Mouse (Mus musculus) heart, embryonic 15.5 days (tissue): ENCODE results near the gene Tcap. TPM values are rescaled to one million over a fixed set of nuclear protein-coding genes. Genes with fewer than 3 reads are reported as not detected.

Experiments
- ATAC-seq: fragments of 200-750 bp; cut with Nextera tagmentation; replicated peaks from 2 replicates; pipeline ENCODE4 v1.8.0; 2017; ENCODE audit warnings: low read depth, moderate TSS enrichment; ENCODE audit not compliant: insufficient number of reproducible peaks, insufficient read depth, low FRiP score
- H3K27ac ChIP-seq: fragments of 300-500 bp; sonication (generic); 2 replicates; pipeline ENCODE4 v1.5.1; 2015; ENCODE audit warnings: mild to moderate bottlenecking, inconsistent platforms
- H3K27me3 ChIP-seq: fragments of 300-500 bp; sonication (generic); 2 replicates; pipeline ENCODE4 v1.6.1; 2015; ENCODE audit warnings: inconsistent platforms
- H3K36me3 ChIP-seq: fragments of 300-500 bp; sonication (generic); 2 replicates; pipeline ENCODE4 v1.6.1; 2015; ENCODE audit warnings: mild to moderate bottlenecking, inconsistent platforms
- H3K4me1 ChIP-seq: fragments of 300-500 bp; sonication (generic); replicated peaks from 2 replicates; pipeline ENCODE4 v1.6.1; 2015; ENCODE audit warnings: inconsistent platforms
- H3K4me2 ChIP-seq: fragments of 300-500 bp; sonication (generic); 2 replicates; pipeline ENCODE4 v1.6.1; 2015; ENCODE audit warnings: inconsistent platforms, mild to moderate bottlenecking, moderate library complexity
- H3K4me3 ChIP-seq: fragments of 300-500 bp; sonication (generic); 2 replicates; pipeline ENCODE4 v1.5.1; 2015; ENCODE audit warnings: mild to moderate bottlenecking, inconsistent platforms
- H3K9ac ChIP-seq: fragments of 300-500 bp; sonication (generic); 2 replicates; pipeline ENCODE4 v1.6.1; 2015; ENCODE audit warnings: mild to moderate bottlenecking, inconsistent platforms
- H3K9me3 ChIP-seq: fragments of 300-500 bp; sonication (generic); replicated peaks from 2 replicates; pipeline ENCODE4 v1.6.1; 2016; ENCODE audit warnings: inconsistent platforms
- WGBS: fragments of 180-500 bp; shearing (Covaris S2); methylation state at CpG from one replicate; pipeline ENCODE4 v1.1.7; 2015; ENCODE audit warnings: mixed read lengths; 5-methylcytosine and 5-hydroxymethylcytosine counted together
- polyA plus RNA-seq: library from polyadenylated mRNA; unstranded; fragments of >200 nt; fragmentation: Nextera tagmentation; extraction: Ambion mirVana; gene quantifications from 2 replicates; pipeline ENCODE4 v1.2.1, GENCODE M21; 2015

The Tcap gene
- polyA plus RNA-seq, 1 experiment from 2014 or later = 158 TPM

- Histone ChIP-seq H3K4me3 (peak overlapping the region; percentile 39), H3K4me2 (peak overlapping the region; percentile 63), H3K4me1 (peaks cover 42% of the 10 kb centered on the region), H3K27me3 (peaks cover 62% of the 10 kb centered on the region), H3K27ac (no peak overlapping the region), H3K9me3 (no peaks in the 10 kb centered on the region), H3K36me3 (no peaks in the 10 kb centered on the region), H3K9ac (no peak overlapping the region)
- no peak for ATAC-seq
- WGBS = under 1% methylated on average over 14 of the region's 14 CpGs
Measured at GRCm38 (mm10) chr11:98345253-98345652, 38.4 kb upstream of the Tcap start.

GRCm38 (mm10) chr11:98346168-98346567 is 37.4 kb upstream of the Tcap start:
- WGBS = 25% methylated on average over 9 of the region's 9 CpGs
- no peaks in the 10 kb centered on the region for H3K36me3 ChIP-seq
- no peak for ATAC-seq
- H3K9me3 ChIP-seq = no peaks in the 10 kb centered on the region
- H3K4me1 ChIP-seq = peaks cover 47% of the 10 kb centered on the region
- H3K27ac ChIP-seq = no peak overlapping the region
- H3K4me2 ChIP-seq = no peak overlapping the region
- H3K4me3 ChIP-seq = no peak overlapping the region
- H3K9ac ChIP-seq = no peak overlapping the region
- H3K27me3 ChIP-seq = peaks cover 64% of the 10 kb centered on the region

- Histone ChIP-seq H3K27ac (no peak overlapping the region), H3K9ac (no peak overlapping the region), H3K4me2 (peak overlapping the region; percentile 90), H3K27me3 (peaks cover 62% of the 10 kb centered on the region), H3K36me3 (no peaks in the 10 kb centered on the region), H3K9me3 (no peaks in the 10 kb centered on the region), H3K4me3 (peak overlapping the region; percentile 66), H3K4me1 (peaks cover 42% of the 10 kb centered on the region)
- 12% methylated on average over 12 of the region's 12 CpGs for WGBS
- ATAC-seq = no peak
Measured at GRCm38 (mm10) chr11:98347385-98348082, 36.1 kb upstream of the Tcap start.

GRCm38 (mm10) chr11:98348083-98348961 is 35.3 kb upstream of the Tcap start, which contains the start of gene Ppp1r1b:
TSS of gene Ppp1r1b (plus strand) at chr11:98348404.
- Histone ChIP-seq H3K36me3 (no peaks in the 10 kb centered on the region), H3K4me3 (peak within 1 kb of the TSS; percentile 66), H3K27me3 (peaks cover 65% of the 10 kb centered on the region), H3K9me3 (no peaks in the 10 kb centered on the region), H3K4me2 (peak within 1 kb of the TSS; percentile 90), H3K9ac (peak within 1 kb of the TSS; percentile 70), H3K27ac (peak within 1 kb of the TSS; percentile 8; the same call in 1 of the 2 replicates), H3K4me1 (peaks cover 42% of the 10 kb centered on the region)
- WGBS = 1% methylated on average over 46 of the region's 55 CpGs
- ATAC-seq = peak; percentile 75

GRCm38 (mm10) chr11:98349308-98349707 is 34.3 kb upstream of the Tcap start:
- H3K4me1 ChIP-seq = peaks cover 42% of the 10 kb centered on the region
- 10% methylated on average over 9 of the region's 9 CpGs for WGBS
- peak overlapping the region; percentile 66 for H3K4me3 ChIP-seq
- peak overlapping the region; percentile 90 for H3K4me2 ChIP-seq
- no peak for ATAC-seq
- H3K27ac ChIP-seq = no peak overlapping the region
- peak overlapping the region; percentile 70 for H3K9ac ChIP-seq
- no peaks in the 10 kb centered on the region for H3K9me3 ChIP-seq
- no peaks in the 10 kb centered on the region for H3K36me3 ChIP-seq
- H3K27me3 ChIP-seq = peaks cover 72% of the 10 kb centered on the region

GRCm38 (mm10) chr11:98352272-98352990 is 31.2 kb upstream of the Tcap start:
- 74% methylated on average over 18 of the region's 18 CpGs for WGBS
- Histone ChIP-seq H3K4me3 (no peak overlapping the region), H3K9me3 (no peaks in the 10 kb centered on the region), H3K27ac (no peak overlapping the region), H3K4me2 (no peak overlapping the region), H3K27me3 (peaks cover 64% of the 10 kb centered on the region), H3K36me3 (no peaks in the 10 kb centered on the region), H3K9ac (no peak overlapping the region), H3K4me1 (peaks cover 45% of the 10 kb centered on the region)
- ATAC-seq = no peak

GRCm38 (mm10) chr11:98353651-98354211 is 29.9 kb upstream of the Tcap start:
- H3K27me3 ChIP-seq = peaks cover 52% of the 10 kb centered on the region

GRCm38 (mm10) chr11:98354445-98354844 is 29.2 kb upstream of the Tcap start:
- no peak overlapping the region for H3K4me2 ChIP-seq
- H3K9ac ChIP-seq = no peak overlapping the region
- H3K4me3 ChIP-seq = no peak overlapping the region
- peaks cover 45% of the 10 kb centered on the region for H3K27me3 ChIP-seq
- no peaks in the 10 kb centered on the region for H3K36me3 ChIP-seq
- WGBS = 68% methylated on average over 14 of the region's 14 CpGs
- no peak overlapping the region for H3K27ac ChIP-seq
- peaks cover 39% of the 10 kb centered on the region for H3K4me1 ChIP-seq
- no peaks in the 10 kb centered on the region for H3K9me3 ChIP-seq
- no peak for ATAC-seq

More at GRCm38 (mm10) chr11:98353651-98354211, 29.9 kb upstream of the Tcap start:
- H3K4me3 ChIP-seq = no peak overlapping the region
- WGBS = 47% methylated on average over 8 of the region's 8 CpGs
- peaks cover 38% of the 10 kb centered on the region for H3K4me1 ChIP-seq
- H3K27ac ChIP-seq = no peak overlapping the region
- no peaks in the 10 kb centered on the region for H3K9me3 ChIP-seq
- no peak overlapping the region for H3K9ac ChIP-seq
- ATAC-seq = no peak
- no peak overlapping the region for H3K4me2 ChIP-seq
- H3K36me3 ChIP-seq = no peaks in the 10 kb centered on the region

- H3K9ac ChIP-seq = no peak overlapping the region
- WGBS = 7% methylated on average over 6 of the region's 6 CpGs
- no peaks in the 10 kb centered on the region for H3K36me3 ChIP-seq
- no peak for ATAC-seq
- H3K27me3 ChIP-seq = peaks cover 31% of the 10 kb centered on the region
- H3K4me2 ChIP-seq = no peak overlapping the region
- H3K27ac ChIP-seq = no peak overlapping the region
- H3K9me3 ChIP-seq = no peaks in the 10 kb centered on the region
- peaks cover 44% of the 10 kb centered on the region for H3K4me1 ChIP-seq
- H3K4me3 ChIP-seq = no peak overlapping the region
Measured at GRCm38 (mm10) chr11:98355732-98356299, 27.8 kb upstream of the Tcap start.

GRCm38 (mm10) chr11:98356625-98357394 is 26.8 kb upstream of the Tcap start:
- 0 out of 2 replicates have a peak overlapping the region, but pooled peaks have one; percentile 17 for H3K9ac ChIP-seq
- ATAC-seq = no peak
- H3K4me1 ChIP-seq = peaks cover 53% of the 10 kb centered on the region
- H3K4me3 ChIP-seq = peak overlapping the region; percentile 71; the same call in 1 of the 2 replicates
- H3K27ac ChIP-seq = peak overlapping the region; percentile 89
- H3K27me3 ChIP-seq = peaks cover 22% of the 10 kb centered on the region
- WGBS = 63% methylated on average over 7 of the region's 7 CpGs
- H3K36me3 ChIP-seq = no peaks in the 10 kb centered on the region
- peak overlapping the region; percentile 80; the same call in 1 of the 2 replicates for H3K4me2 ChIP-seq
- H3K9me3 ChIP-seq = no peaks in the 10 kb centered on the region
